Mouse (Mus musculus): ENCODE data around the gene Prkag2.

DNA sequence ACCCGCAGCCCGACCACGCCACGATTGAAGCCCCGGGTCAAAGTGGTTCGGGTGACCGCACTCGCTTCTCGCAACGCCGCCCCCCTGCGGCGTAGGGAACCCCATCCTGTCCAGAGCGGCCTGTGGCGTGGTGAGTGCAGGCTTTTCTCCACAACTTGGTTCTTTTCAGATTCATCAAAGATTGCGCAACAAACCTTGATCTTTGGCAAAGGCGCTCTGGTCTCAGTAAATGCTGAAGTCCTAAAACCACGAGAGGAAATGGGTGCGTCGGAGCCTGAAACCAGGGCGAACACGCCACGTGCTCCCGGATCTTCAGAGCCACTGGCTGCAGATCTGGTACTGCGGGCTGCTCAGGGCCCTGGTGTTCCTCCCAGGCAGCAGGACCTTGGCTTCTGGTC is 683 bp upstream of the Prkag2 start:
- TF ChIP-seq CTCF (IDR thresholded peaks at IDR 0.05; ENCODE audit: control insufficient read depth, insufficient read depth, low read length) = no peak
- TF ChIP-seq POLR2A (IDR thresholded peaks at IDR 0.05; ENCODE audit: borderline replicate concordance, control insufficient read depth, low read depth, low read length) = no peak

Measured in bone marrow, adult 2 months (tissue).